Mouse (Mus musculus) kidney, postnatal 4 days (tissue): ENCODE data around the gene Psme3.
"Not testable (repeated sequence)": the region's sequence is repeated elsewhere in the genome, so short reads cannot be mapped to it uniquely, and the experiment has no call there.

Experiments used
- DNase-seq, 2 experiments: peaks; one replicate each; pipeline ENCODE4 v3.0.0; 2021; ENCODE audit warnings: mixed read lengths in 2 of 2

Gene Psme3

GRCm38 (mm10) chr11:101312150-101312549, 3.9 kb upstream of the Psme3 start:
- DNase-seq: no peak

GRCm38 (mm10) chr11:101314567-101314966, 1.4 kb upstream of the Psme3 start:
- no peak for DNase-seq

- DNase-seq: no peak
Measured at GRCm38 (mm10) chr11:101315082-101315650, 847 bp upstream of the Psme3 start.

GRCm38 (mm10) chr11:101316501-101316917, 496 bp downstream of the Psme3 start:
- peak; percentile 44 to 64 for DNase-seq

- peak; percentile 89 to 91 for DNase-seq
Measured at GRCm38 (mm10) chr11:101323609-101324008, 7.6 kb downstream of the Psme3 start.

- no peak for DNase-seq
Measured at GRCm38 (mm10) chr11:101324763-101325162, 8.8 kb downstream of the Psme3 start, which contains the start of gene Aoc2. TSS of gene Aoc2 (plus strand) at chr11:101325063.

GRCm38 (mm10) chr11:101325201-101325600, 9.2 kb downstream of the Psme3 start:
- DNase-seq: not testable (repeated sequence)

- no peak for DNase-seq
Measured at GRCm38 (mm10) chr11:101326147-101326546, 10.1 kb downstream of the Psme3 start.

GRCm38 (mm10) chr11:101327311-101327710, 11.3 kb downstream of the Psme3 start:
- peak in 1 of 2 experiments; percentile 15 for DNase-seq

GRCm38 (mm10) chr11:101328941-101329635, 13.1 kb downstream of the Psme3 start:
- DNase-seq: peak in 1 of 2 experiments; percentile 48

- peak; percentile 36 to 58 for DNase-seq
Measured at GRCm38 (mm10) chr11:101330371-101330924, 14.4 kb downstream of the Psme3 start, which contains the start of gene Aoc3. TSS of gene Aoc3 (plus strand) at chr11:101330605.

- DNase-seq: not testable (repeated sequence)
Measured at GRCm38 (mm10) chr11:101330961-101331360, 14.9 kb downstream of the Psme3 start.

GRCm38 (mm10) chr11:101332537-101332936, 16.5 kb downstream of the Psme3 start:
- DNase-seq: peak; percentile 45 to 53

GRCm38 (mm10) chr11:101334023-101334422, 18.0 kb downstream of the Psme3 start:
- no peak for DNase-seq

- no peak for DNase-seq
Measured at GRCm38 (mm10) chr11:101334516-101334915, 18.5 kb downstream of the Psme3 start.

GRCm38 (mm10) chr11:101335685-101336084, 19.7 kb downstream of the Psme3 start:
- peak in 1 of 2 experiments; percentile 52 for DNase-seq

GRCm38 (mm10) chr11:101338123-101338760, 22.2 kb downstream of the Psme3 start:
- peak; percentile 54 to 67 for DNase-seq

- no peak for DNase-seq
Measured at GRCm38 (mm10) chr11:101347083-101347775, 31.2 kb downstream of the Psme3 start.

- DNase-seq: no peak
Measured at GRCm38 (mm10) chr11:101348774-101349173, 32.8 kb downstream of the Psme3 start.

GRCm38 (mm10) chr11:101349216-101349615, 33.2 kb downstream of the Psme3 start:
- no peak for DNase-seq

GRCm38 (mm10) chr11:101351100-101351720, 35.2 kb downstream of the Psme3 start:
- DNase-seq: no peak

GRCm38 (mm10) chr11:101351721-101352111, 35.7 kb downstream of the Psme3 start:
- no peak for DNase-seq
